Mouse (Mus musculus) brain, embryonic 14.5 days (tissue): ENCODE data around the gene Mylk.

ENCODE experiments used
- CTCF ChIP-seq: fragments of 200-500 bp; IDR thresholded peaks from 2 replicates; pipeline ENCODE4 v1.5.1; 2012; ENCODE audit warnings: inconsistent platforms, mild to moderate bottlenecking, moderate library complexity, borderline replicate concordance; ENCODE audit not compliant: insufficient read depth, insufficient read length; ENCODE audit errors: extremely low read depth
- POLR2A ChIP-seq: fragments of 200-500 bp; IDR thresholded peaks from 2 replicates; pipeline ENCODE4 v1.6.1; 2012; ENCODE audit warnings: mild to moderate bottlenecking, inconsistent platforms, borderline replicate concordance; ENCODE audit not compliant: poor library complexity, insufficient read depth, insufficient read length, severe bottlenecking; ENCODE audit errors: extremely low read depth

DNA sequence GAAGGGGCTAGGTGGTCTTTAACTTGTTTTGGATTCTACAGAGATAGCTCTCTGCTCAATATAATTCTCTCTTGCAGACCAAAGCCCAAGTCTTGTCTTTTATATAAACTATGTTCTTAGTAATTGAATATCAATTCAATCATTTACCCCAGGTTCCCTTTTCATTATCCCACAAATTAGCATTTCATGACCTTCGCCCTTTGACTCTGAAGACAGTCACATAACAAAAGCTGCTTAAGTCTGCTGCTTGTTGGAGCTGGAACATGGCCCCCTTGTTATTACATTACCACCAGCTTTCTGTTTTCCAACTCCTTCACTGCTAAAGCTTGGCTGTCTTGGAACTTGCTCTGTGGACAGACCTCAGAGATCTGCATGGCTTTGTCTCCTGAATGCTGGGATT is 15.6 kb upstream of the Mylk start:
- no peak for TF ChIP-seq POLR2A
- no peak for TF ChIP-seq CTCF
